Mouse (Mus musculus) induced T-regulatory cell, adult 2 months (primary cell): ENCODE measurements around the gene Hist1h2bh.

ENCODE experiments used
- DNase-seq: peaks from one replicate; pipeline ENCODE4 v3.0.0-alpha.2; 2012; ENCODE audit warnings: low read depth

Hist1h2bh gene

DNA sequence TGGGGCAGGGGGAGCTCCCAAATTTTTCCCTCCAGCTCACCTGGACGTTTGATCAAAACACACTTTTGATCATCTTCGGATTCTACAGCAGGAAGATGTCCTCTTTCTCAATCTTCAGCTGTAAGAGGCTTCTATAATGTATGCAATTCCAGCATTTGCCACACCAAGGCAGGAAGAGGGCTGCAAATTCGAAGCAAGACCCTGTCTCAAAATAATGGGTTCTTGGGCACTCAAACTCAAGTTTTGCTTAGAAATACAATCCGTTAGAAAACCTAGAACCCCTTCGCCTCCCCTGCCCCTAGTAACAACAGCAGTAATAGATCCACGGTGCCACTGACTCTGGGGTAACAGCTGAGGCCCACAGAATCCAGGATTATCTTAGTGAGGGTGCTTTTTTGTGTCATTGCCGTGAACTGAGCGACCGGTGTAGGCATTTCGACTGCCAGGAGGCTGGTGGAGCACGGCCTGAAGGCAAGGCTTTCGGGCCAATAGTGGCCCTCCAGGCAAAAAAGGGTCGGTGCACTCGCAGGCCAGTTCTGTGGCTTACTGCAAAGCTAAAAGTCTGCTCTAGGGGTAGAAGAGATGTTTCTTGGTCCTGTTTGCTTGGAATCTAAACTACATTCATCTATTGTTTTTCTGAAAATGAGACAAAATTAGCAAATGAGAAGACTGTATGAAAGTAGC, 37.4 kb downstream of the Hist1h2bh start:
- no peak for DNase-seq

DNA sequence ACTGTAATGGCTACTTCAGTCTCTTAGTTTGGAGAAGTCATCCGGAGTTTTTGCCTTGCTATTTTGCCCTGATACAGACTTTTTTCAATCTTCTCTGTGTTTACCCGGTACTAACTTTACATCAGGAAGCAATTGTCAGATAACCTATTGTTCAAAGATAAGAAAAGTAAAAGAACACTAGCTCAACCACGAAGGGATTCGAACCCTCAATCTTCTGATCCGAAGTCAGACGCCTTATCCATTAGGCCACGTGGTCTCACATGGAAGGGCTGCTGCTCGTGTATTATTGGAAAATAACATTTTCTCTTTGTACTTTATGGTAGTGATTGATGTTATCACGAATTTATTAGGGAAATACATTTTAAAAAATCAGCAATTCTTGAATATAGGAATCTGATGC, 39.4 kb downstream of the Hist1h2bh start:
- peak; percentile 73 for DNase-seq

DNA sequence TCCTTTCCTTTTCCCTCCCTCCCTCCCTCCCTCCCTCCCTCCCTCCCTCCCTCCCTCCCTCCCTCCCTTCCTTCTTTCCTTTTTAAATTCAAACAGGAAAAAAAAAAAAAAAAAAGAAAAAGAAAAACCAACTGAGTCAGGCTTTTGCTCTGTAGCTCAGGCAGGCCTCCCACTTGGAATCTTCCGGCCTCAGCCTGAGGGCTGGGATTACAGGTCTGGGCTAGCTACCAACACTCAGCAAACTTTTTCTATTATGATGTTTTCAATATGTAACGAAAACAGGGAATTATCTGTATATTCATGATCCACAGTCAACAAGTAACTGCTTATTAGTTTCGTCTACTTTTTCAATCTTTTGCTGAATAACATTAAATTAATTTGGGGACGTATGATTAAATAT, 40.3 kb downstream of the Hist1h2bh start:
- DNase-seq, result no peak

DNA sequence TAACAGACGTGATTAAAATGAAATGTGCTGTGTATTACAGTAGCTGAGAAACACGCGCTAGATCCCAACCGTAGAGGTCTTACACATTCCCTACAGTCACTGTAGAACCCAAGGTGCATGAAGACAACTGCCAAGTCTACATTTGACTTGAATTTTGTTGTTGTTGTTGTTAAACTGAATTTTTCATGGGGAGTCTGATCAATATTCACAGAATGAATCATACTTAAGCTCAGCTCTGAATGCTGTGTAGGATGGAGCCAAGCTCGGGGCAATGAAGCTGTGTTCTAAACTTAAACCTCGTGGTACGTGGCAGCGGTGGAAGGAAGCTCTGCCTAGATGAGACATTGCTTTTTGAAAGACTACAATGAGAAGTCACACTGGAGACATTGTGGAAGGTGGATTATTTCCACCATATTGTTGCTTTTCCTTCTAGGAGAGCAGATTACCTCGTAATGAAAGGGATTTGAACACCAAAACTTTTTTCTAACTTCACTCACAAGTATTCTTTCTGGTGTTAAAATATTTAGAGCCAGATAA, 41.1 kb downstream of the Hist1h2bh start:
- no peak for DNase-seq

DNA sequence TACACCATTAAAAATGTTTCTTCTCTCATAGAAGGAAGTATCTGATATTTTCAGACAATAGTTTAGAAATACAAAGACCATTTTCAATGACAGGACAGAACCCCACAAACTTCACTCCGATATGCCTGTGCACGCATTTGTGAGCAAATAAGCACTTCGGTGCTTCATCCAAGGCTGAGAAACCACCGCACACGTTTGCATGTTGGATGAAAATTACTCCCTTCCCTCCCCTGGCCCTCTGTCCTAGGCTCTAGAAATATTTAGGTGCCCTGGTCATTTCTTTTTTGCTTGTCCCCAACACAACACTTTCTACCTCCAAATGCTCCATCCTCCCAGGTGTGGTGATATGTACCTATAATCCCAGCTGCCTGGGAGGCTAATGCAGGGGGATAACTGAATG, 41.7 kb downstream of the Hist1h2bh start:
- DNase-seq, result no peak

- DNase-seq, result peak; percentile 69
These were observed 42.6 kb downstream of the Hist1h2bh start for GRCm38 (mm10) chr13:23500424-23501200.

- no peak for DNase-seq
These were observed 43.2 kb downstream of the Hist1h2bh start for GRCm38 (mm10) chr13:23499943-23500342.

GRCm38 (mm10) chr13:23498653-23499052, 44.5 kb downstream of the Hist1h2bh start:
- DNase-seq, result no peak

GRCm38 (mm10) chr13:23497656-23498321, 45.4 kb downstream of the Hist1h2bh start:
- DNase-seq, result no peak

GRCm38 (mm10) chr13:23495526-23495925, 47.7 kb downstream of the Hist1h2bh start:
- no peak for DNase-seq

DNA sequence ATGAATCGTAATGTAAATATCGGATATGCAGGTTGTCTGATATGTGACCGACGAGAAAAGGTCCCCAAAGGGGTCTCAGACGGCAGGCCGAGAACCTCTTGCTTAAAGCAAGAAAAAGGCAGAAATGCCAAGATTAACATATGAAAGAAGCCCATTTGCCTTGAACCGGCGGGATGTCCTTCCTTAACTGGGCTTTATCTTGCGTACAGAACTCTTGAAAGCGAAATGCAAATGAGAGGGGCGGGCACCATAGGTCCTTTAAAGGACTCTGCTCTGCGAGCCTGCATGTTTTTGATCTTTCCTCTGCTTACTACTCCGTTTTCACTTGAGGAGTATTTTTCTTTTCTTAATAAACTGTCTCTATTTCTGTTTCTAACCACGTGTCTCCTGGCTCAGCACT, 51.2 kb downstream of the Hist1h2bh start:
- peak; percentile 25 for DNase-seq
